Mouse (Mus musculus) G1E (cell line): ENCODE results near the gene Xpo5.

ENCODE experiments used
- CTCF ChIP-seq: IDR thresholded peaks from 2 replicates; pipeline ENCODE4 v1.5.1; 2012; ENCODE audit warnings: low read depth, low read length, inconsistent platforms, mixed read lengths
- GATA1 ChIP-seq: IDR thresholded peaks from 2 replicates; pipeline ENCODE4 v1.6.1; 2012; ENCODE audit warnings: borderline replicate concordance, low read length, inconsistent platforms, mixed read lengths
- TAL1 ChIP-seq: conservative IDR thresholded peaks from 2 replicates; pipeline ENCODE4 v1.6.1; 2012; ENCODE audit warnings: low read depth, low read length, inconsistent platforms, mixed read lengths

- TF ChIP-seq CTCF (no peak), TAL1 (no peak), GATA1 (no peak)
Observed at GRCm38 (mm10) chr17:46162551-46162950, 40.0 kb upstream of the Xpo5 start.
